Mouse (Mus musculus) thymus, postnatal 4 days (tissue): ENCODE measurements around the gene Glis2.

ENCODE experiments used
- DNase-seq: peaks from one replicate; pipeline ENCODE4 v3.0.0; 2021

Gene Glis2

GRCm38 (mm10) chr16:4641119-4641838, 46.8 kb downstream of the Glis2 start:
- no peak for DNase-seq

DNA sequence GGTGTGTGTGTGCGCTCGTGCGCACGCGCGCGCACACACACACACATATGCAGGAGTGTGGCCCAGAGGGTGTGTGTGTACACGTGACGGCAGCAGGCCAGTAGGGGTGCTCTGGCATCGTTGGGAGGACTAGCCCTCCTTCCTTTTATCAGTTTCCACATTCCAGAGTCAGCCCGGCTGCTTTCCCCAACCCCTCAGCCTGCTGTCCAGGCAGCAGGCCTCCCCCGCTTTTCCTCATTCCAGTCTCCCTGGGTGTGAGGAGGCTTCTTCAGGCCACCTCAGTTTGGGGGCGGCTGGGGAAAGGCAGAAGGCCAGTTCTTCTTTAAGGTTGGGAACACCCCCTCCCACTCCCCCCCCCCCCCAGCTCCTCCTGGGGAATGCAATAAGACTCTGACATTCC, 47.7 kb downstream of the Glis2 start:
- no peak for DNase-seq

- DNase-seq: no peak
Observed at GRCm38 (mm10) chr16:4642937-4643336, 48.4 kb downstream of the Glis2 start.

DNA sequence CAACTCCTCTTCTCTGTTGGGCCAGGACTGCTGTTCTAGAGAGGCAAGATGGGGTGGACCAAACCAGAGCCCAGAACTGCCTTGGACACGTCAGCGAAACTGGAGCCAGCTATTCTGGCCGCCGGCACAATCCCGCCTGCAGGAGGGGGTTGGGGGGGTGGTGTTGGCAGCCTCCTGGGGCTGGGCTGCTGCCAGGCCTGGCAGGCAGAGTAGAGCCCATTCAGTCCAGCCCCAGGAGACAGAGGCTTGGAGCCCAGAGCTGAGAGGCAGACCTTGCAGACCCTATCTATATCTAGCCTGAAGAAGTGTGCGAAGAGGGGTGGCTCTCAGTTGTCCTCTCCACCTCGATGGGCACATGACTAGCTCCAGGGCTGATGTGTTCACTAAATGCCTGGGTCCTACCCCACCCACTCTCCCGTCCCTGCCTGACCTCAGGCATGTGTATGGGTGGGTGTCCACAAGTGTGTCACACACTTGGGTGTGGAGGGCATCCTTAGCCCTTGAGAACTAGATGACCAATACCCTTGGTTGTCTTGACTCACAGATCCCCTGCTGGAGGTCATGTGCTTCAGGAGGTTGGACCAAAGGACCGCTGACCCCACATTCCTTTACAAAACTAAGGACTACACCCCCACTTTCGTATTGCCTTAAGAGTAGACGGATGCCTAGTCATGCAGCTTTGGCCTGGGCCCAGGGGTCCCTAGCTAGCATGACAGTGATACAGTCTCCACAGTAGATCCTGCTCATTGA, 49.3 kb downstream of the Glis2 start:
- no peak for DNase-seq

DNA sequence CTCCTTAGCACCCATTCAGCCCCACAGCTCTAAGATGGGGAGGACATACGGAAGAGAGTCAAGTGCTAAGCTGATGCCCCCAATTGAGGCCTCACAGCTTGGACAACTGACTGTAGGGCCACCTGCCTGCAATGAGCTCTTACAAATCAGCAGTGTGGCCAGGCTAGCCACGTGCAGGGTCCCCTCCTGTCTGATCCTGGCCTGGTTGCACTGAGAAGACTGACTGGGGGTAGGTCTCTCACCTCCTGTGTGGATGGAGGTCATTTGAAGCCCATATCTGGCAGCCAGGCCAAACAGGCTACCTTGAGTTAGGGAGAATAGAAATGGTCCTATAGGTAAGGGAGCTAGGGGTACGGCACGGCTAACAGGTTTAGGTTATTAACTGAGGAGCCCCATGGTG, 51.4 kb downstream of the Glis2 start:
- no peak for DNase-seq

GRCm38 (mm10) chr16:4646831-4647230, 52.3 kb downstream of the Glis2 start:
- no peak for DNase-seq

DNA sequence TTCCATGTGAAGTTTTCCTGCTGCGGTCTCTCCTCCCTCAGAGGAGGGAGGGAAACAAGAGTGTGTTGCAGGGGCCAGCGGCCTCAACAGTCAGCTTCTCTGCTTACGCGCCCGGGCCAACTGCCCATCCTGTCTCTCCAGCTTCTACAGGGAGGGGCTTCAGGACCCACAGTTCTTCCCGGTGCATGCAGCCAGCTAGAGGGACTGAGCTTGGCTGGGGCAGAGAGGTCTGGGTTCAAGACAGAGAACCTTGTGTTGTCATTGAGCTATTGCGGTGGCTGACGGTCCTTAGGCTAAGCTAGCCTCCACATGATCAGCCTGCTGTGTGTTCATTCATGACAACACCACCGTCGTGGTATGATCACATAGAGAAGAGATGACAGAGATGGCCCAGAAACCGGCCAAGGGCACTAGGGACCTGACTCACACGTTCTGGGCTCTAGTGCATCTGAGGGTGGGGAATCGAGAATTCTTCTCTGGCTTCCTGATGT, 53.2 kb downstream of the Glis2 start:
- no peak for DNase-seq

DNA sequence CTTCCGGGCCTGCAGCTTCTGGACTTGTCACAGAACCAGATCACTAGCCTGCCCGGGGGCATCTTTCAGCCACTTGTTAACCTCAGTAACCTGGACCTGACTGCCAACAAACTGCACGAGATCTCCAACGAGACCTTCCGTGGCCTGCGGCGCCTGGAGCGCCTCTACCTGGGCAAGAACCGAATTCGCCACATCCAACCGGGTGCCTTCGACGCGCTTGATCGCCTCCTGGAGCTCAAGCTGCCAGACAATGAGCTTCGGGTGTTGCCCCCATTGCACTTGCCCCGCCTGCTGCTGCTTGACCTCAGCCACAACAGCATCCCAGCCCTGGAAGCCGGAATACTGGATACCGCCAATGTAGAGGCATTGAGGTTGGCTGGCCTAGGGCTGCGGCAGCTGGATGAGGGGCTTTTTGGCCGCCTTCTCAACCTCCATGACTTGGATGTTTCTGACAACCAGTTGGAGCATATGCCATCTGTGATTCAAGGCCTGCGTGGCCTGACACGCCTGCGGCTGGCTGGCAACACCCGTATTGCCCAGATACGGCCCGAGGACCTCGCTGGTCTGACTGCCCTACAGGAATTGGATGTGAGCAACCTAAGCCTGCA, 54.0 kb downstream of the Glis2 start:
- no peak for DNase-seq

- DNase-seq: no peak
Observed at GRCm38 (mm10) chr16:4649211-4649610, 54.7 kb downstream of the Glis2 start.

DNA sequence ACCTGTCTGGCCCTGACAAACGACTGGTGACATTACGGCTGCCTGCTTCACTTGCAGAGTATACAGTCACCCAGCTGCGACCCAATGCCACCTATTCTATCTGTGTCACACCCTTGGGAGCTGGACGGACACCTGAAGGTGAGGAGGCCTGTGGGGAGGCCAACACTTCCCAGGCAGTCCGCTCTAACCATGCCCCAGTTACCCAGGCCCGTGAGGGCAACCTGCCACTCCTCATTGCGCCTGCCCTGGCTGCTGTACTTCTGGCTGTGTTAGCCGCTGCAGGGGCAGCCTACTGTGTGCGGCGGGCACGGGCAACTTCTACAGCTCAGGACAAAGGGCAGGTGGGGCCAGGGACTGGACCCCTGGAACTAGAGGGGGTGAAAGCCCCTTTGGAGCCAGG, 55.2 kb downstream of the Glis2 start:
- no peak for DNase-seq

- no peak for DNase-seq
Observed at GRCm38 (mm10) chr16:4650161-4650560, 55.6 kb downstream of the Glis2 start.

- no peak for DNase-seq
Observed at GRCm38 (mm10) chr16:4651081-4651480, 56.6 kb downstream of the Glis2 start.

GRCm38 (mm10) chr16:4651624-4652023, 57.1 kb downstream of the Glis2 start:
- DNase-seq: no peak

- no peak for DNase-seq
Observed at GRCm38 (mm10) chr16:4652707-4653416, 58.3 kb downstream of the Glis2 start.

DNA sequence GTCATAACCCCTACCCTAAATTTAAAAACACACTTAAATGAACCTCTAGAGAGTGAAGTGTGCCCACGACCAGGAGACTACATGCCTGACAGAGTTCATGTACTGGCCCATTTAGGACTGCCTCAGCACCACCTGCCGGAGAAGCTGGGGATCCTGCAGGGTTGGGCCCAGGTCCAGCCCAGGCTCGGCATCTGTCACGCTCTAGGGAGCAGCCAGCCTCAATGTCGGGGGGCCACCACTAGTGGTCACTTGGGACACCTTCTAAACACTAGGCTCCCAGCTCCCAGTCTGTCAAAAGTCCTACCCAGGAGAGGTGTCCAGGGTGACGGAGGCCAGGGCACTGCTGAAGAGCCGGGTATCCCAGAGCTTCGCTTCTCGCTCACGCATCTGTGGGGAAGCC, 60.2 kb downstream of the Glis2 start:
- DNase-seq: no peak

- DNase-seq: no peak
Observed at GRCm38 (mm10) chr16:4655251-4655734, 60.8 kb downstream of the Glis2 start.

- DNase-seq: no peak
Observed at GRCm38 (mm10) chr16:4655764-4656570, 61.5 kb downstream of the Glis2 start.

- DNase-seq: no peak
Observed at GRCm38 (mm10) chr16:4656571-4657081, 62.1 kb downstream of the Glis2 start.

- DNase-seq: no peak
Observed at GRCm38 (mm10) chr16:4658781-4659245, 64.3 kb downstream of the Glis2 start.

DNA sequence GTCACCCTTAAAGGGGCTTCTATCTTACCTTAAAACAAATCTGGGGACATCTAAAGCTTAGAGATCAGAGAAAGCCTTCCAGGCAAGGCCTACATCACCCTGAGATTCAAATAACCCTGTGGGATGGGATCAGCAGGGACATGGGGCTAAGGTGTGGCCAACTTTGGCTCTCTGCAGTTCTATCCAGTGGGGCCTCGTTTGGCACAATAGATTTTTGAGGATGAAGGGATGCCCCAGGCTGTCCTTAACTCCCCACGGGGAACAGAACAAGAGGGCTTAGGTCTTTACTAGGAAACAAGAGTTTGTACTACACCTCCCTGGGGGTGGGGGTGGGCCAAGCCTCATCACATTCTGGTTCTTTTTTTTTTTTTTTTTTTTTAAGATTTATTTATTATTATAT, 64.8 kb downstream of the Glis2 start:
- DNase-seq: no peak

- no peak for DNase-seq
Observed at GRCm38 (mm10) chr16:4661605-4662004, 67.1 kb downstream of the Glis2 start.

GRCm38 (mm10) chr16:4663806-4664205, 69.3 kb downstream of the Glis2 start:
- no peak for DNase-seq
